Mouse (Mus musculus): ENCODE results near the gene Panx1. TPM values are rescaled to one million over a fixed set of nuclear protein-coding genes. Genes with fewer than 3 reads are reported as not detected.

The Panx1 gene
- total RNA-seq, 2 experiments from 2014 or later: 26.2 to 33.3 TPM

GRCm38 (mm10) chr9:15017791-15018755 is 27.2 kb downstream of the Panx1 start:
- no peak overlapping the region for H3K4me3 ChIP-seq
- H3K27ac ChIP-seq: peak overlapping the region; percentile 29; the same call in 1 of the 2 replicates
- no peak for TF ChIP-seq CTCF (conservative IDR thresholded peaks at IDR 0.05)
- no peak for DNase-seq (ENCODE audit: low spot score in 2 of 2)

GRCm38 (mm10) chr9:15015223-15015956 is 29.9 kb downstream of the Panx1 start:
- no peak overlapping the region for H3K27ac ChIP-seq
- peak; percentile 98 for TF ChIP-seq CTCF (conservative IDR thresholded peaks at IDR 0.05)
- no peak overlapping the region for H3K4me3 ChIP-seq
- peak; percentile 80 to 85 for DNase-seq (ENCODE audit: low spot score in 2 of 2)

- DNase-seq (ENCODE audit: low spot score in 2 of 2): no peak
- H3K27ac ChIP-seq: no peak overlapping the region
- no peak for TF ChIP-seq CTCF (conservative IDR thresholded peaks at IDR 0.05)
- H3K4me3 ChIP-seq: no peak overlapping the region
Observed at GRCm38 (mm10) chr9:15007566-15007965, 37.7 kb downstream of the Panx1 start.

- no peak overlapping the region for H3K4me3 ChIP-seq
- TF ChIP-seq CTCF (conservative IDR thresholded peaks at IDR 0.05): no peak
- no peak for DNase-seq (ENCODE audit: low spot score in 2 of 2)
- no peak overlapping the region for H3K27ac ChIP-seq
Observed at GRCm38 (mm10) chr9:15004298-15004685, 41.0 kb downstream of the Panx1 start.

GRCm38 (mm10) chr9:15003676-15004297 is 41.5 kb downstream of the Panx1 start:
- no peak for DNase-seq (ENCODE audit: low spot score in 2 of 2)
- Histone ChIP-seq H3K27ac (peak overlapping the region; percentile 44; the same call in 1 of the 2 replicates), H3K4me3 (no peak overlapping the region)
- TF ChIP-seq CTCF (conservative IDR thresholded peaks at IDR 0.05): no peak

GRCm38 (mm10) chr9:15002995-15003613 is 42.2 kb downstream of the Panx1 start:
- DNase-seq (ENCODE audit: low spot score in 2 of 2): no peak
- H3K4me3 ChIP-seq: no peak overlapping the region
- H3K27ac ChIP-seq: peak overlapping the region; percentile 44; the same call in 1 of the 2 replicates
- TF ChIP-seq CTCF (conservative IDR thresholded peaks at IDR 0.05): no peak

GRCm38 (mm10) chr9:14998790-14999189 is 46.5 kb downstream of the Panx1 start:
- DNase-seq (ENCODE audit: low spot score in 2 of 2): no peak
- no peak for TF ChIP-seq CTCF (conservative IDR thresholded peaks at IDR 0.05)
- H3K4me3 ChIP-seq: no peak overlapping the region
- H3K27ac ChIP-seq: peak overlapping the region; percentile 80; the same call in 1 of the 2 replicates

GRCm38 (mm10) chr9:14997271-14998055 is 47.8 kb downstream of the Panx1 start:
- DNase-seq (ENCODE audit: low spot score in 2 of 2): peak in 1 of 2 experiments; percentile 54

GRCm38 (mm10) chr9:14995525-14995924 is 49.8 kb downstream of the Panx1 start:
- no peak overlapping the region for H3K4me3 ChIP-seq
- no peak overlapping the region for H3K27ac ChIP-seq
- TF ChIP-seq CTCF (conservative IDR thresholded peaks at IDR 0.05): no peak
- DNase-seq (ENCODE audit: low spot score in 2 of 2): no peak

More at GRCm38 (mm10) chr9:14997271-14998055, 47.8 kb downstream of the Panx1 start:
- no peak for TF ChIP-seq CTCF (conservative IDR thresholded peaks at IDR 0.05)
- Histone ChIP-seq H3K4me3 (no peak overlapping the region), H3K27ac (peak overlapping the region; percentile 80)

- no peak overlapping the region for H3K4me3 ChIP-seq
- no peak for TF ChIP-seq CTCF (conservative IDR thresholded peaks at IDR 0.05)
- DNase-seq (ENCODE audit: low spot score in 2 of 2): no peak
- no peak overlapping the region for H3K27ac ChIP-seq
Observed at GRCm38 (mm10) chr9:14988606-14989293, 56.5 kb downstream of the Panx1 start.

- Histone ChIP-seq H3K4me3 (no peak overlapping the region), H3K27ac (no peak overlapping the region)
- DNase-seq (ENCODE audit: low spot score in 2 of 2): no peak
- no peak for TF ChIP-seq CTCF (conservative IDR thresholded peaks at IDR 0.05)
Observed at GRCm38 (mm10) chr9:14983141-14983540, 62.1 kb downstream of the Panx1 start.

Data from layer of hippocampus, adult 2 months (tissue).